Mouse (Mus musculus) left cerebral cortex, postnatal 36 days (tissue): ENCODE measurements around the gene Omd. TPM values are rescaled to one million over a fixed set of nuclear protein-coding genes. Genes with fewer than 3 reads are reported as not detected.

Experiments
- DNase-seq, 2 experiments: peaks; one replicate each; pipeline ENCODE4 v3.0.0; 2021 to 2022; ENCODE audit warnings: low spot score in 2 of 2, mixed read lengths in 1 of 2
- intact Hi-C: fragments of 180-260 bp; cut with DNase I; formaldehyde crosslinking; loops from one replicate; pipeline ENCODE4 v1.15.1; 2025
- total RNA-seq, 2 experiments: library from RNA; stranded (reverse); gene quantifications; 2 replicates each; pipeline ENCODE4 v1.2.3; 2021

Gene Omd
- total RNA-seq, 2 experiments from 2014 or later, result 1.4 to 3.1 TPM

- no peak for DNase-seq
These were observed 21.3 kb downstream of the Omd start for GRCm38 (mm10) chr13:49603603-49604002.

GRCm38 (mm10) chr13:49607714-49608113 is 25.5 kb downstream of the Omd start, which contains the start of gene Ogn:
Gene Ogn (plus strand): TSS chr13:49608046.
- intact Hi-C loops, result no loop called here
- DNase-seq, result no peak

More at GRCm38 (mm10) chr13:49603603-49604002, 21.3 kb downstream of the Omd start:
- intact Hi-C loops, result no loop called here

GRCm38 (mm10) chr13:49608589-49609322 is 26.5 kb downstream of the Omd start:
- DNase-seq, result no peak
- intact Hi-C loops, result no loop called here

GRCm38 (mm10) chr13:49617021-49617420 is 34.8 kb downstream of the Omd start:
- DNase-seq, result no peak
- intact Hi-C loops, result no loop called here

DNA sequence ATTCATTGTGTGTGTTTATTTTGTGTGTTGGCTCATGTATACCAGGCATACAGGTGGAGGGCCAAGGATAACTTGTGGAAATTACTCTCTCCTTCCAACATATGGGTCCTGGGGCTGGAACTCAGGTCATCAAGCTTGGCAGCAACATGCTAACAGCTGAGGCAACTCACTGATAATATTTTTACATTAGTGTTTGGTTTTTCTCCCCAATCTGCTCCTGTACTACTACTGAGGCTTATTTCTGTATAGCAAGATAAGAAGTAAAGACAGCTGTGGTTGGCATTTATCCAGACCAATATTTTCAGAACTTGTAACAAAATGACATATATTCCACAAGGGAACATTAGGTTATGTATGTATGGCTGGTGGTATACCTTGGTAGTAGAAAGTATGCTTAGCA is 36.1 kb downstream of the Omd start:
- intact Hi-C loops, result no loop called here
- no peak for DNase-seq

DNA sequence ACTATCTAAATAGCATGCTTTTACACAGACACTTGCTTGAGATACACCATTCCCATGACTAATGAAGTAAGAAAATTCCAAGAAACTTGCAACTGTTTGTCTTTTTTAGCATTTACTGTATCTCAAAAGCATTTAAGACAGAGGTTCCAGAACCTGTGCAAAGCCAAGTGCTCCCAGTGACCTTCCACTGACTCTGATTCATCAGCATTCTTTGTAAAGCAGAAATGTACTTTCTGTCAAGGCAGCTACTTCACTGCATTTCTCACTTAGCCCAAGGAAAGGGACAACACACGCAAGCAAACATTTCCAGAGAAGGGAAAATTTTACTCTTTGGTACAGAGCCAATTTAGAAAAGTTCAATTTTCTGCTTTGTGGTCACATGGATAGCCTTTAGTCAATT is 41.0 kb downstream of the Omd start:
- intact Hi-C loops, result no loop called here
- DNase-seq, result no peak

- no peak for DNase-seq
- intact Hi-C loops, result no loop called here
These were observed 45.9 kb downstream of the Omd start for GRCm38 (mm10) chr13:49628167-49628566.

DNA sequence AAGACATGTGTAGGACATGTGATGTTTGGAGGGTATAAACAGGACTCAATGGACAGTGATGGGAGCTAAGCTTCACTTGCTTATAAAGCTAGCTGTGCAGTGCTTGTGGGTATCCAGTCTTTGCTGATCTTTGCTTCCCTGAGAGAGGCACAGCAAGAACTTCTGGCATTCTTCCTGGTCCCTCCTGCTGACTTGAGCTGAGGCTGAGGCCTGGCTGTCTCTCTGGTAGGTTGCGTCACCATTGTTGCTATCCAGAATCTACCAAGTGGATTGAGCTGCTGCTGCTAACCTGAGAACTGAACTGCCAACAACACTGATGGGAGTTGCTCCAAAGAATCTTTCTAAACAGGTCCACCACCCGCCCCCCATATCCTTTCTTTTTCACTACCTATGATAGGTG is 46.8 kb downstream of the Omd start:
- no peak for DNase-seq
- intact Hi-C loops, result no loop called here

- intact Hi-C loops, result no loop called here
- DNase-seq, result no peak
These were observed 57.7 kb downstream of the Omd start for GRCm38 (mm10) chr13:49639965-49640364.

Other genes with a start within 250 kb of the Omd start
- 10 to 100 TPM; 45.2 to 55.9 TPM for gene Bicd2, start 240.9 kb upstream of the Omd start, total RNA-seq
- 10 to 100 TPM; 13.8 to 17.2 TPM for gene Ippk, start 161.2 kb upstream of the Omd start, total RNA-seq
- 1 to 10 TPM; 1.4 to 1.6 TPM for gene Tes3-ps, start 89.1 kb upstream of the Omd start, total RNA-seq
- 1 to 10 TPM; 2.2 to 2.6 TPM for gene Ecm2, start 77.7 kb upstream of the Omd start, total RNA-seq
- 1 to 10 TPM; 1.1 to 1.3 TPM for gene Aspn, start 38.0 kb upstream of the Omd start, total RNA-seq
- gene Ogn, start 25.6 kb downstream of the Omd start, total RNA-seq, result 1 to 10 TPM; 4.2 to 9.3 TPM
- 1 to 10 TPM; 1.2 TPM for gene Cenpp, start 70.3 kb downstream of the Omd start, total RNA-seq
- gene Nol8, start 70.6 kb downstream of the Omd start, total RNA-seq, result 10 to 100 TPM; 22.8 to 28.4 TPM
- 10 to 100 TPM; 62.9 to 69.5 TPM for gene Iars, start 99.6 kb downstream of the Omd start, total RNA-seq
- gene Gm30302, start 216.5 kb downstream of the Omd start, total RNA-seq, result not detected